Mouse (Mus musculus) ovary, postnatal 36 days (tissue): ENCODE results near the gene Dna2.

Experiments used
- DNase-seq: peaks from one replicate; pipeline ENCODE4 v3.0.0; 2022; ENCODE audit warnings: low spot score, mixed read lengths

Gene Dna2

GRCm38 (mm10) chr10:62984072-62984471, 37.2 kb downstream of the Dna2 start:
- no peak for DNase-seq

GRCm38 (mm10) chr10:62984495-62984894, 37.7 kb downstream of the Dna2 start:
- peak; percentile 14 for DNase-seq

GRCm38 (mm10) chr10:62987341-62987740, 40.5 kb downstream of the Dna2 start:
- DNase-seq, result no peak

- DNase-seq, result no peak
These were observed 43.8 kb downstream of the Dna2 start for GRCm38 (mm10) chr10:62990636-62991035.

- no peak for DNase-seq
These were observed 47.2 kb downstream of the Dna2 start for GRCm38 (mm10) chr10:62993991-62994390.

- no peak for DNase-seq
These were observed 53.8 kb downstream of the Dna2 start for GRCm38 (mm10) chr10:63000584-63000983.

GRCm38 (mm10) chr10:63003252-63003651, 56.4 kb downstream of the Dna2 start:
- no peak for DNase-seq

GRCm38 (mm10) chr10:63004556-63004955, 57.7 kb downstream of the Dna2 start:
- DNase-seq, result no peak

- no peak for DNase-seq
These were observed 61.4 kb downstream of the Dna2 start for GRCm38 (mm10) chr10:63008193-63008592.

- DNase-seq, result no peak
These were observed 63.4 kb downstream of the Dna2 start for GRCm38 (mm10) chr10:63010268-63010667.

- DNase-seq, result no peak
These were observed 64.7 kb downstream of the Dna2 start for GRCm38 (mm10) chr10:63011556-63011955.

GRCm38 (mm10) chr10:63013476-63013875, 66.7 kb downstream of the Dna2 start:
- DNase-seq, result no peak

GRCm38 (mm10) chr10:63014168-63014567, 67.3 kb downstream of the Dna2 start:
- DNase-seq, result no peak

GRCm38 (mm10) chr10:63019304-63019703, 72.5 kb downstream of the Dna2 start:
- no peak for DNase-seq

GRCm38 (mm10) chr10:63021702-63022101, 74.9 kb downstream of the Dna2 start:
- no peak for DNase-seq

- no peak for DNase-seq
These were observed 75.8 kb downstream of the Dna2 start for GRCm38 (mm10) chr10:63022541-63023120.

- DNase-seq, result peak; percentile 72
These were observed 76.4 kb downstream of the Dna2 start for GRCm38 (mm10) chr10:63023121-63023748.
